Mouse (Mus musculus): ENCODE data around the gene Fgfr2.
A peak's percentile ranks its signal among the peaks of the same experiment; 100 is the strongest.

The Fgfr2 gene

GRCm38 (mm10) chr7:130831586-130831985 is 2291.6 kb downstream of the Fgfr2 start:
- peak; percentile 85 for DNase-seq

DNA sequence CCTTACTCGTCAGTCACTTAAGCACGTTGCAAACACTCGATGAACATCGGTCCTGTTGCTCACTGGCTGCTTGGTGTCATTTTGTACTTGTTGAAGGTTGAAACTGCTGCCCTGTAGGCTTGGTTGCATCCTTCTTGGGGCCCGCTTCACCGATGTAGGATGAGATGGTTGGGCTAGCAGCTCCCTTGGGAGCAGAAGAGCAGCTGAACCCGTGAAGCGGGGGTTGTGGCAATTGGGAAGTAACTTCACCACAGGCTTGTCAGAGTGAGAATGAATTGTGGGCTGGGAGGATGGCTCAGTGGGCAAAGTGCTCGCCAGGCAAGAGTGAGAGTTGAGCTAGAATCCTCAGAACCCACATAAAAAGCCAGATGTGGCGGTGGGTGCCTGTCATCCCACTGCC is 2294.7 kb downstream of the Fgfr2 start:
- DNase-seq: no peak

- DNase-seq: no peak
Observed at GRCm38 (mm10) chr7:130827844-130828403, 2295.2 kb downstream of the Fgfr2 start.

GRCm38 (mm10) chr7:130827431-130827830 is 2295.7 kb downstream of the Fgfr2 start:
- peak; percentile 40 for DNase-seq

DNA sequence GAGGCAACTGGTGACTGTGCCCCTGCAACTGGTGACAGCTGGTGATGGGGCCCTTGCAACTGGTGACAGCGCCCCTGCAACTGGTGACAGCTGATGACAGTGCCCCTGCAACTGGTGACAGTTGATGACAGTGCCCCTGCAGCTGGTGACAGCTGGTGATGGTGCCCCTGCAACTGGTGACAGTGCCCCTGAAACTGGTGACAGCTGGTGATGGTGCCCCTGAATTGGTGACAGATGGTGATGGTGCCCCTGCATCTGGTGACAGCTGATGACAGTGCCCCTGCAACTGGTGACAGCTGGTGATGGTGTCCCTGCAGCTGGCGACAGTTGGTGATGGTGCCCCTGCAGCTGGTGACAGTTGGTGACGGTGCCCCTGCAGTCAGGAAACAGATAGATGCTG is 2296.8 kb downstream of the Fgfr2 start:
- DNase-seq: no peak

GRCm38 (mm10) chr7:130823992-130824391 is 2299.2 kb downstream of the Fgfr2 start:
- DNase-seq: no peak

GRCm38 (mm10) chr7:130819624-130820023 is 2303.5 kb downstream of the Fgfr2 start:
- no peak for DNase-seq

DNA sequence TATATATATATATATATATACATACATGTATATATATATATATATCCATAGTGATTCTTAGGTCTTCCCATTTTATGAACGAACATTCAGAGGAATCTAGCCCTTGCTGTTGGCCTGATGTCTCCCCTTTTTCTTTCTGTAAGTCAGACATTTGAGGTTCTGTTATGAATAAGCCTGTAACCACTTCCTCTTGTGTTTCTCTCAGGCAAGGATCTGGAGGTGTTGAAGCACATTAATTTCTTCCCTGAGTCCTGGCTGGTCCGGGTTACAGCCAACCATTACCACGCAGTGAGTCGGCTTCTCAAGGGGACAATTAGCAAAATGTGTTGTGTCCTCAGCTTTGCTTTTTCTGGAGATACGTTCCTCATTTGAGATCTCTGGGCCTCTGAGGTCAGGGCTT is 2304.3 kb downstream of the Fgfr2 start:
- DNase-seq: no peak

- no peak for DNase-seq
Observed at GRCm38 (mm10) chr7:130816243-130816642, 2306.9 kb downstream of the Fgfr2 start.

DNA sequence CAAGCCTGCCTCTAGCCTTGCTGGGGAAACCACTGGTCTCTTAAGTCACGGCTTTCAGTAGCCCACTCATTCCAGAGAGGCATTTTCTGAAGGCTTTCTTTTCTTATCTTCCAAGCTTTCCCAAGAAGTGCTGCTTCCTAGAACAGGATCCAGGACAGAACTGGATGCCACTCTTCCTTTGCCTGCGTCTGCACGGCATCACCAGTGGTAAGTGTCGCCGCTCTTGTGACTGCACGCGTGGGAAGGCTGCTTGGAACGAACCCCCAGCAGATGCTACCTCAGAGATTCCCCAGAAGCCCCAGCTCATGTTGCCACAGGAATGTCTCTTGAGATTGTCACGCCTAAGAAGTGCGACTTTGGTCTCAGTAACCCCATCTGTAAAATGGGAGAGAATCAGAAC is 2307.5 kb downstream of the Fgfr2 start:
- DNase-seq: no peak

DNA sequence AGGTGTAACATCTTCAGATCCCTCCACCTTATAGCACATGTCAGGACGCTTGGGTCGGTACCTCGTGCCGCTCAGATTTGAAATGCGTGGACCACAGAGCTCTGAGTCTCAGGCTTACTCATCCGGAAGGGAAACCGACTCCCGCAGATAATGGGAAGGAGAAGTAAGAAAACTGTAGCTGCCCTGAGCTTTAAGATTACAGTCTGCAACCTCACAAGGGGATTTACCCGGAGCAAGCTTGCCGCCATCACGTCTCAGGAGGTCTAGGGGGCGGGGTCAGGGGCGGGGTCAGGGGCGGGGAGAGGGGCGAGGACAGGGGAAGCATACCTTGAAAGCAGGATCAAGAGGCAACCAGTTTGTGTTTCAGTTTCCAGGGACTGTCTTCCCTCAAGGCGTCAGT is 2310.7 kb downstream of the Fgfr2 start:
- DNase-seq: no peak

- DNase-seq: no peak
Observed at GRCm38 (mm10) chr7:130810238-130810637, 2312.9 kb downstream of the Fgfr2 start.

DNA sequence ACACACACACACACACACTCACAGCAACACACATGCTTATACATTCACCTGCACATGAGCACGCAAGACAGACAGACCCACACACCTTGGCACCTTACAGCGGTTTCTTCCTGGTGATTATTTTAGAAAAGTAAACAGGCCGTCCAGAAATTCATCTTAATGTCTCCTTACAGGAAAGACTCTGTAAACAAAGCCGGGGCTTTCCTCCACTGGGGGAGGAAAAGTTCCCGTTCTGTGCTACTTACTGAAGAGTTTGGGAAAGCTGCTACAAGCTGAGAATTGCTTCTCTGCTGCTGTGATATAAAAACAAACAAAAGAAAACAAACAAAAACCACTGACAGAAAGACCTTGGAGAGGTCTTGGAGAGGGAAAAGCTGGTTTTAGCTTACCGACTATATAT is 2314.5 kb downstream of the Fgfr2 start:
- no peak for DNase-seq

GRCm38 (mm10) chr7:130807749-130808148 is 2315.4 kb downstream of the Fgfr2 start:
- no peak for DNase-seq

DNA sequence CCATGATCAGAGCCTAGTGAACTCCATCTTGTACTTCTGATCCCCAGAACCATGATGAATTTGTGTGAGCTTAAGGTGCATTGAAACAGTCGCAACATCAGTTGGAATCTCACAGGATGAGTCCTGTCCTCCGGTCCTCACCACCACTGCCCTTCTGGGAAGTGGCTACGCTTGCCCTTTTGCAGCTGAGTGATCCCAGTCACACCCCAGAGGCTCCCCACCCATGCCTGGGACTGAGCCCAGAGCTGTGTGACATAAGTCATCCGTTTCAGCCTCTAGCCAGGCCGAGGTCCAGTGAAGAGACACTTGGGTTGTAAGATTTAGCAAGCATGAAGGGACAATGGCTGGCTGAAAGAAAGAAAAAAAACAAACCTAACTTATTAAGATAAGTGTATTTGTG is 2318.2 kb downstream of the Fgfr2 start:
- peak; percentile 47 for DNase-seq

DNA sequence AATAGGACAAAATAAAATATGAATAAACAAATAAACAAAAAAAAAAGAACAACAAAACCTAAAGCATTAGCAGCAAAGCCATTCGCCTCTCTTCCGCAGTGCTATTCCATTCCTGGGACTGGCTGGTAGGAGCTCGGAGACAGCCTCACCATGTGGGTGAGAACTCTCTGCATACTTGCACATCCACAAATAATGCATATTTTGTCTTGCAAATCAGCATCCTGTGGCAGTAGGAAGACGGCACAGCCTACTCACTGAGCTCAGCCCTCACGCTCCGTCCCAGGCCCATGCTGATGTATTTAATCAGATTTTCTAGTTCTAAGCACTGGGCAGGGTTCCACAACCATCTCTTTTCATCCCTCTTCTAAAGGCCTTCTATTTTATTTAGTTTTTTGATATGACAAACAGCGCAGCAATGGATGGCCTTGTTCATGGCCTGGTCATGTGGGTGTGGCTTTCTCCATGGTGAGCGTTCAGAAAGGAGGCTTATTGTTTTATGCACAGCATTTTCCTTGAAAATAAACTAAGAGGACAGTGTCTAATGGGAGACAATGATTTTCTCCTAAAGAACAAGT is 2319.8 kb downstream of the Fgfr2 start:
- no peak for DNase-seq

DNA sequence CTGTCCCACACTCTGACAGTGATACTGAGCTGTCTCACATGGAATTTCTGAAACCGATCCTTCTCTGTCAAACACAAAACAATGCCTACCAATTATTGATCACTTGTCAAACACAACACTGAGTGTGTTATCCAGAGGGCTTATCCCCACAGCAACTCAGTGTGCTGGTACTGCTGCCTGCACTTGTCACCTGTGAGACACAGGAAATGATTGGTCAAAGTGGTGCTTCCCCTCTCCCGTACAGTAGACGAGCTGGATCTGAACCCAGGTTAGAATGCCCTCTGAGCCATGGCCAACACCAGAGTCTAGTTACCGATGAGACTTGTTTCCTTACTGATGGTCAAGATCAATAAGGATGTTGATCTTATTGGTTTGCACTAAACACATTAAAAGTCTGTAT is 2321.3 kb downstream of the Fgfr2 start:
- DNase-seq: no peak

DNA sequence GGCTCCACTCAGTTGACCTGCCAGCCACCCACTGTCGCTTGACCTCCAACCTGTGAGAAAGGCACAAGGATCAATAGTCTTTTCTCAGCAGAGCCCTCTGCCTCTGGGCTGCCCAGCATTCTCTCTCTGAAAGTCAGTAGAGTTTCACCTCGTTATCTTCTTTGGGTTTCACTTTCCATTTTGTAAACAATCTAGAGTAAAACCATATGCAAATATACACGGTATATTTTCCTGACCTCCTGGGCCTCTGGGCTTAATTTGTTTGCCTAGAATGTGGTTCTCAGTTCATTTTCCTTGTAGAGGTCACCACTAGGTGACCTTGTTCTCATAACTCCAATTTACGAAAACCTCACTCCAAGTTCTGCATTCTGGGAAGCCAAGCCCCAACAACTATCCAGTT is 2322.5 kb downstream of the Fgfr2 start:
- DNase-seq: no peak

DNA sequence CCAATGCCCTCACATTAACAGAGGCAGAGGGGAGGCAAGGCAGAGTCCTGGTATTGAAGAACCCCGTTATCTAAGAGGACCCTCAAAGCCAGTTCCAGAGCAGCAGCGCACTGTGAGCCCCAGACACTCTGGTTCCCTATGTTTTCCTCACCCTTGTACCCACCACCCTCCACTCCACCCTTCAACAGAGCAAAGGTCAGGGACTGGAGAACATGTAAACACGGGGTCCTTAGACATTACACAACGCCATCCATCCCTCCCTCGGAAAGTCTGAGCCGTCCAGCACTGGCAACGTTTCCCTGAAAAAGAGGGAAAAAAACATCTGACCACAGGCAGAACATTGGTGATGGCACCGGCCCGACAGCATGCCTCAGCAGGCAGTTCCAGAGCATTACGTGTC is 2323.7 kb downstream of the Fgfr2 start:
- DNase-seq: peak; percentile 18

DNA sequence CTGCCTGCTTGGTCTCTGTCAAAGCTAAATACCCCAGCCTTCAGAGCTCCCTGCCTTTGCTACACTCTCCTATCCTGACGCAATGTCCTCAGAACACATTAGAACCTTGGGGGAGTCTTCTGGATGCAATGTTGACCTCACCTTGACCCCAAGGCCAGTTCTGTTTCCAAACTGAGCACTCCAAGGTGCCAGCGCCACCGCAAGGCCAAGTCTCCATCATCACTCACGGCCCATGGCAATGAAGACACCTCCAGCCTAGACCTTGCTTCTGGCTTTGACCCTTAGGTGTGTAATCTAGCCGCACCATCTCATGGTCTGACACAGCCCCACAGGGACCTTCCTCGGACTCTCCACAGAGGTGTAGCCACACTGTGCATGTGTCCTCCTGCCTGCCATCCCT is 2325.6 kb downstream of the Fgfr2 start:
- DNase-seq: no peak

DNA sequence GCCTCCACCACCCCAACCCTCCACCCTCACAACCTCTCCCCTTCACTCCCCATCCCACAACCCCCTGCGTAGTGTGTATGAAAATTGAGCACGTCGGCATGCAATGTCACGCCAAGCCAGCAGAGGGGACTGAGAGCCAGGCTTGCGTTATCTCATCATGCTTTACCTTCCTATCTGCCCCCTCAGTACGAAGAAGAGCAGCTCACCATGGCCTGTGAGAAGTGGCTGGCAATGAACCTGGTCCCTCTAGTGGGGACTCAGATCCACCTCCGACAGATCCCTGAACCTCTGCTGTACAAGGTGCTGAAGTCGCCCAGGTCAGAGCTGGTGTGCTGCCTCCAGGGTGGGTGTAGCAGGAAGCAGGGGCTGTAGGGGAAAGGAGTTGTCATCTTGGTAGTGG is 2326.4 kb downstream of the Fgfr2 start:
- DNase-seq: no peak

DNA sequence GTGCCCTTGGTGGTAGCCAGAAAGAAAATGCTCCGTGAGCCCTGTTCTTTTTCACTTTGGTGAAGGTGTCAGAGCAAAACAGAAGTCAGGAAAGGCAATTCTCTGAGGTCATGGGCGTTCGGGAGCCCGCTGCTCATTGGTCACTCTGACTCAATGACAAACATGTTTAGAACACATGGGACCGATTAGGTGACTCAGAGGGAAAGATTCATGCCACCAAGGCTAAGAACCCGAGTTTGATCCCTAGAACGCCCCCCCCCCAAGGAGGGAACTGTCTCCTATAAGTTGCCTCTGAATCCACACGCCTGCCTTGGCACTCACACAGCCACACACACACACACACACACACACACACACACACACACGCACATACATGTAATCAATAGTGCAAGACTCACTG is 2329.5 kb downstream of the Fgfr2 start:
- no peak for DNase-seq

GRCm38 (mm10) chr7:130789456-130789855 is 2333.7 kb downstream of the Fgfr2 start:
- DNase-seq: no peak

DNA sequence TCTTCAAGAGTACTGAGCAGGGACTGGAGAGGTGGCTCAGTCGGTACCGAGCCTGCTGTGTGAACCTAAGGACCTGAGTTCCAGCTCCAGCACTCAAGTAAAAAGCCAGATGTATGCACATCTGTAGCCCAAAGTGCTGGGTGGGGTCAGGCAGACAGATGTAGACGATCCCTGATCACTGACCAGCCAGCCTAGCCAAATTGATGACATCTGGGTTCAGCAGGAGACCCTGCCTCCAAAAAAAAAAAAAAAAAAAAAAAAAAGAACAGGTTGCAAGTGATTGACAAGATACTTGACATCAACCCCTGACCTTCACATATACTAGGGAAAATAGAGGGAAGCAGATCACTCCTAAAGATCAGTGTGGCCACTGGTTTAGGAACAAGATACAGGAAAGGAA is 2334.2 kb downstream of the Fgfr2 start:
- no peak for DNase-seq

DNA sequence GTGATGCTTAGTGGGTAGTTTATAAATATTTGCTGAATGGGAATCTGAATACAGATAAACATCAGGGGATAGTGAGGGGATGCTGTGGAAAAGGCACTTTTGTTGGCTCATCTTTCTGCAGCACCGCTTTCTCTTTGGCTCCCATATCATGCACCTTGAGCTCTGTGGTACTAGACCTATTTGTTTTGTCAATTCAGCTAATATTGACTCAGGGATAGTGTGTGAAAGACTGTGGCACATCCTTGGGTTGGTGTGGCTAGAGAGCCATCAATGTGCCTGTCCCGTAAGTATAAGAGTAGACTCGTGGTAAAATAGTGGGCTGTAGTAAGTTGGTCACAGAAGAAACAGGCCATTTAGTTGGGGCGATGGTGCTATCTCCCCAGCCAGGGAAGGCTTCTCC is 2335.6 kb downstream of the Fgfr2 start:
- no peak for DNase-seq

Data from kidney, adult 11 months (tissue).